Mouse (Mus musculus): Measurements from ENCODE around the gene Hmgb1.

GRCm38 (mm10) chr5:149015335-149016201 is 168.7 kb downstream of the Hmgb1 start:
- no peak for TF ChIP-seq POLR2A (IDR thresholded peaks at IDR 0.05; ENCODE audit: insufficient read depth, low read length)
- no peak for TF ChIP-seq CTCF (IDR thresholded peaks at IDR 0.05; ENCODE audit: low read depth, low read length)
